Mouse (Mus musculus) liver (tissue): Measurements from ENCODE around the gene Capn8.
"Not testable (repeated sequence)": the region's sequence is repeated elsewhere in the genome, so short reads cannot be mapped to it uniquely, and the experiment has no call there.

ENCODE experiments used
- DNase-seq: peaks from one replicate; pipeline ENCODE4 v3.0.0-alpha.2; 2020; ENCODE audit warnings: mixed read lengths

The Capn8 gene

DNA sequence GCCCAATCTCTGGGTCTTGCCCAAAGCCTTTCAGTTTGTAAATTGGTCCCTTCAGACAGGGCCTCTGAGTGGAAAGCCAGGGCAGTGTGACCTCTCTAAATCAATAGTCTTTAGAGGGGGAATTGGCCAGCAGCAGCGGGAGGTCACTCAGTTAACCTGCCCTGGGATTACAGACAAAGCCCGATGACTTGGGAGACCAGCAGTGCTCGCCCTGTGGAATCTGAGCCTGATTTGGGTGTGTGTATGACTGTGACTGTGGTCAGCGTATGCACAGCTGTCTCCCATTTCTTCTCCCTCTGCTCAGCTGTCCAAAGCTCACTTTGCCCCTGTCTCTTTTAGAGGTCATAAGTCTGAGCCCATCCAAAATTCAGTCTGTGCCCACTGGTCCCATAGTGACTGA lies 55.7 kb downstream of the Capn8 start:
- DNase-seq = no peak

DNA sequence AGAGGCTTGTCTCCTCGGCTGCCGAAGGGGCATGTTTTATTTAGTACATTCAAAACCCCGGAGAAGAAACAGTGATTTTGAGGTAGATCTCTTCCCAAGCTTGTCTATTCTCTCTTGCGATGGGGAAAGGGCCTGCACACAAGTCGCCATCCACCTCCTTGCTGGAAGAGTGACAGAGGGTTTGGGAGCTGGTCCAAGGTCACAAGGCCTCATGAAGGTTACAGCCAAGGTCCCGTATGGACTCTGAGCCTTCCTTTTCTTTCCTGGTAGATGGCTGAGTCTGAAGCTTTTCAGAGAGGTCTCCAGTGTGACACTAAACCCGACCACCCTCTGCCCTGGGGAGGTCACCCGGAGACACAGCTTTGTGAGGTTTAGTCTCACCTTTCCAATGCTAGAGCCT lies 56.4 kb downstream of the Capn8 start:
- no peak for DNase-seq

DNA sequence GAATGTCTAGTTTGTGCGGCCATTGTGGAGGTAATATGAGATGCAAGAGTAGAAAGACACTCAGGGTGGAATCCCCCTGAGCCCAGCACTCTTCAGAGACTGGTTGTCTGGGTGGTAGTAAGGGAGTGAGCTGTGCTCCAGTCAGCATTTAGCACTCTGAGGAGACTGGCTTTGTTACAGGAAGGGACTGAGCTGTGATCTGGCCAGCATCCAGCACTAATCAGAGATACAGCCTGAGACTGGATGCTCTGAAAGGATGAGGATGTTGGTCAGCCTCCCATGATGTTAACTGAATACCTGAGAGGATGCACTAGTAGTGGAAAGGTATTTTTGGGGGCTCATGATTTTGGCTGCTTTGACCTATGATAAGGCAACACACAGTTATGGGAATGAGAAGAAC lies 61.4 kb downstream of the Capn8 start:
- no peak for DNase-seq

DNA sequence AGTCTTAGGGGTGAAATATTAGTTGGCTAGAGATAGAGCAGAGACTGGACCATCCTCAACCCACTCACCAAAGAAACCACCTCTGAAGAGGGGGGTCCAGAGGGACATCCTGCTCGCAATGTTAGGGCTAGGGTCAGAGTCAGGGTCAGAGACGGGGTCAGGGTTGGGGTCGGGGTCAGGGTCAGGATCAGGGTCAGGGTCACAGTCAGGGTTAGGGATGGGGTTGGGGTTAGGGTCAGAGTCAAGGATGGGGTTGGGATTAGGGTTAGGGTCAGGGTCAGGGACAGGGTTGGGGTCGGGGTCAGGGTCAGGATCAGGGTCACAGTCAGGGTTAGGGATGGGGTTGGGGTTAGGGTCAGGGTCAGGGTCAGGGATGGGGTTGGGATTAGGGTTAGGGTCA lies 64.4 kb downstream of the Capn8 start:
- no peak for DNase-seq

- DNase-seq = peak; percentile 28
Measured at GRCm38 (mm10) chr1:182633712-182634294, 69.0 kb downstream of the Capn8 start.

DNA sequence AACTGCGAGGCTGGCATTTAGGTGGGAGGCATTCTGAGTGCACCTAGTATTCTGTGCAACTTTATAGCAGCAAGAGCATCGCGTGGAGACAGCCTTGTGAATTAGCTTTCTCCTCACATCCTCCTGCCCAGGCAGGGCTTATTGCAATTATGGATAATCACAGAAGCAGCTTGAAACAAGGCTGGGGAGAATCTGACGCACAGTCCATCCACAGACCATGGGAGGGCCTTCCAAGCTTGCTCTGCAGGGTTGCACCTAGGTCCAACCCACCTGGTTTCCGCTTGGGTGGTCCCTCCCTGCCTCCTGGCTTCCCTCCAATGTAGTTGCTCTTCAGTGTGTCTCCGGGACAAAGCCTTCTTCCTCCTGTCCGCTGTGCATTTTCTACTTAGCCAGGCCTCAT lies 74.2 kb downstream of the Capn8 start:
- no peak for DNase-seq

DNA sequence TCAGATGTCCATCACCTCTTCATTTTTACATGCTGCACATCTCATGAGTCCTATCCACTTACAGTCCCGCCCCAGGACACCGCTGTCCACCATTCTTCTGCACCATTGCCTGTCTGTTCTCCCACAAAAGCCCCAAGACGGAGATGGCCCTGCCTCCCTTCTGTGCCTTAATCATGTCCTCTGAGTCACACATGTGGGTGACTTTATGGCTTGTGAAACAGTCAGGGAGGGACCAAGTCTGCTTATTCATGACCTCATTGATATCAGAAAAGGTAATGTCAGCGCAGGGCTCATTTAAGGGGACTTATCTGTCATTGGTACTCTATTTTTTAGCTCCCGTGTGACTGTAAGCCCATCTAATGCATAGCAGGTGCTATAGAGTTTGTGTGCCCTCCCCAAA lies 74.6 kb downstream of the Capn8 start:
- no peak for DNase-seq

- no peak for DNase-seq
Measured at GRCm38 (mm10) chr1:182640094-182640493, 75.3 kb downstream of the Capn8 start.

DNA sequence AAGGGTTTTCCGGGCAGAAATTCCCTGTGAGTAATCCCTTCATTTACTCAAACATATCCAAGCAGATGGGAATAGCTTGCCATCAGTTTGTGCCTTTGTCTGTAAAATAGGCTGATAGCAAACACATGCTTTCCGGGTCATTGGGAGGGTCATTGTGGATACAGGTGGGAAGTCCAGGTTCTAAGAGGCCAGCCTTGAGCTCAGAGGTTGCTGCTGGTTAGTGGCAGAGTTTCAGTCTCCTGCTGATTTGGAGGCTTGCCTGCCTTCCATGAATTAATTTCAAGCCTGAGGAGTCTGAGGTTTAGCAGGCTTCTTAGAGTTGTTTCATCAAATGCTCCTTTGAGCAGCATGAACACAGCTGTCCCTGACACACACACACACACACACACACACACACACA lies 78.0 kb downstream of the Capn8 start:
- DNase-seq = no peak

GRCm38 (mm10) chr1:182644418-182644817 lies 79.6 kb downstream of the Capn8 start:
- DNase-seq = not testable (repeated sequence)

GRCm38 (mm10) chr1:182645211-182645668 lies 80.4 kb downstream of the Capn8 start:
- no peak for DNase-seq

- DNase-seq = no peak
Measured at GRCm38 (mm10) chr1:182646796-182647195, 82.0 kb downstream of the Capn8 start.

DNA sequence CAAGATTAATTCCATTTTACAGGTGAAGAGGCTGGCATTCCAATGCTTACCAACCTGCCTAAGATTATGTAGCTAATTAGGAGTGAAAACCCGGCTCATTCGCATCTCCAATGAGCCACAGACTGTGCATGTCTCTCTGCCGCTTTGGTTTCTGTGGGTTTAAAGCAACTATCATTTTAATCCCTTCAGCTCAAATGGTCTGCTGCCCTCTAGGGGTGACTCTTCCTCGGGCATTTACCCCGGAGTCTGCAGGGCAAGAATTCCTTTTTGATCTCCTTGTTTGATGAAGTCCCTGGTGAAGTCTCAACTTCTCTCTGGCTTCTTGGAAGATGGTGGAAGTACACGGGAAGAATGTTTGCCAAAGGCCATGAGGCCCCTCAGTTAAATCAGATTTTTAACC lies 93.0 kb downstream of the Capn8 start:
- peak; percentile 54 for DNase-seq

GRCm38 (mm10) chr1:182660365-182660764 lies 95.6 kb downstream of the Capn8 start:
- DNase-seq = no peak

DNA sequence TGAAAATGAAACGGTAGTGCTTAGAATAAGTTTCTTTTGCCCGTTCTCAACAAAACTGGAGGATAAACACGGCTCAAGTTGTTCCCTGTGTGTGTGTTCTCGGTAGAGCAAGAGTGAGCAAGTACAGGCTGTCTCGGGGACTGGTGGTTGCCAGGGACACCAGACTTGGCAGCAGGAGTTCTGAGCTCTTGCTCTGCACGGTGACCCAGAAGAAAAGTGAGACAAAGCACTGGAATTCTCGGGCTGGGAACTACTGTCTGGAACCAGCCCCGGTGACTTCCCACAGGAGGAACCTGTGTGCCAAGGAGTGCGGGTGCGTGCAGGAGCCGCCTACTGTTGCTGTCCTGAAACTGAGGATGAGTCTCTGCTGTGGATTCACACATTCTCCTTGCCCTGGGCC lies 98.9 kb downstream of the Capn8 start:
- DNase-seq = no peak

- no peak for DNase-seq
Measured at GRCm38 (mm10) chr1:182664841-182665240, 100.0 kb downstream of the Capn8 start.

DNA sequence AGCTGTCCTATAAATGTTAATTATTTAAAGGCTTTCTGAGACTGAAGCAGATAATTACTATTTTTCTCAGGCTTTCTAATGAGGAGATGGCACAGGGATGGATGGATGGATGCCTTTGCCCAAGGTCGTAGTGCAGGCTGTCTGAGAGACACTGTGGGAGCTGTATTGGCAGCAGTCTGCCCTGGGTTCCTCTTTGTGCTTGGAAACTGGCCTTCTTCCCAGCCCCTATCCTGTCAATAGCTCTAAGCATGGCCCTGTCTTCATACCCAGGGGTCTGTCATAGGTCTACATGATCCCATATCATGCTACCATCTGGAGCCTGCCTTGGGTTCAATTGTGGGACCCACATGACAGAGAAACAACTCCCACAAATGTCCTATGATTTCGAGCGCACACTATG lies 102.5 kb downstream of the Capn8 start:
- DNase-seq = no peak

DNA sequence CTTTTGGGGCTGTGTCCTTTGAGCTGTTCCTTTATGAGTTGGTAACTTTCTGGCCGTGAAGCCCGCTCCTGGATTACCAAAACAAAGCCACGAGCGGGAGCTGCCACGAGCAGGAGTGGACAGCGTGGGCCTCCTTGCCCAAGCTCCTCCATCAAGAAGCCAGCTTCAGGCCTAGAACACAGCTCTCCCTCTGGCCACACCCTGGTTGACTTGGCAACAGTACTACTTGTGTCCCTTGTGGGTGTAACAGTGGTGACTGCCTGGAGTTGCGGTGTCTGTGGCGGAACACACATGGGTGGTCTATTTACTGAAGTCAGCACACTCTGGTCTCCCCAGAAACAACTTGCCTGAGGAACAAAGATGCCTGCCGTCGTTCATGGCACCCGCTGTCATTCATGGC lies 104.9 kb downstream of the Capn8 start:
- no peak for DNase-seq

- no peak for DNase-seq
Measured at GRCm38 (mm10) chr1:182670563-182671342, 105.9 kb downstream of the Capn8 start.

DNA sequence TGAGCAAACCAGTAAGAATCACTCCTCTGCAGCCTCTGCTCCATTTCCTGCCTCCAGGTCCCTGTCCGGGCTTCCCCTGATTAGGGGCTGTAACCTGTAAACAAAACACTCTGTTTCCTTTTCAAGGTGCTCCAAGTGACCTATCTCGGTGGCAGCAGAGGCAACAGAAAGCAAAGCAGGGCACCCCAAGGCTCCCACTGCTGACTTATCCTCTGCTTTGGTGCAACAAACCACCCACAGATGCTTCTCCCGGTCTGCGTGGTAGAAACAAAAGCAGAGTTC lies 106.5 kb downstream of the Capn8 start:
- no peak for DNase-seq

DNA sequence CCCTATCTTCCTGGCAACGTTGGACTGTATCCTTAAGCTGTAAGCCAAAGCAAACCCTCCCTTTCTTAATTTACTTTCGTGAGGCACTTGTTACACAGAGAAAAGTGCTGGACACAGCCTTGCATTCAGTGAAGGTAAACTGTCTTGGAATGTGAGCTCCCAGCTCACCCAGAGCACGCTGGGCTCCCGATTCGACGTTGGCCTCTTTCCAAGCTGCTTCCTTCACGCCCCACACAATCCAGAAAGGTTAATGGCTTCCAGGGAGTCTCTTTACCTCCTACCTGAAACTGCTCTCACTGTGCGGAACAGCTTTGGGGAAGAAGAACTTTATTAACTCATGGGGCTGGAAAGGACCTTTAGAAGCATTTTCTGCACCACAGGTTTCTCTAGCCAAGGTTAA lies 110.5 kb downstream of the Capn8 start:
- no peak for DNase-seq

GRCm38 (mm10) chr1:182678151-182678550 lies 113.3 kb downstream of the Capn8 start:
- DNase-seq = no peak

DNA sequence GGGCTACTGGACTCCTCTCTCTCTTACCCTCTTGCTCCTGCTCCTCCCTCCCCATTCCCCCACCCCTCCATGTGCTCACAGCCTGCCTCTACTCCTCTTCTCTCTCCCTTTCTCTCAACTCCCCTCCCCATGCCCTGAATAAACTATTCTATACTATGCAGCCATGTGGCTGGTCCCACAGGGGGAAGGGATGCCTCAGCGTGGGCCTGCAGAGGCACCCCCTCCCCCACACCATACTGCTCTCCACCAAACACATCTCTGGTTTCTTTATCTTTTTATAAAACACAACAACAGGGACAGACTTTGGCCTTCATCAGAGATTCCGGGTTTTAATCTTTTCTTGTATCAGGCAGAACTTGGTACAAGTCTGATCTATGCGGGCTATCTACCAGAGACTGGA lies 114.4 kb downstream of the Capn8 start:
- no peak for DNase-seq

DNA sequence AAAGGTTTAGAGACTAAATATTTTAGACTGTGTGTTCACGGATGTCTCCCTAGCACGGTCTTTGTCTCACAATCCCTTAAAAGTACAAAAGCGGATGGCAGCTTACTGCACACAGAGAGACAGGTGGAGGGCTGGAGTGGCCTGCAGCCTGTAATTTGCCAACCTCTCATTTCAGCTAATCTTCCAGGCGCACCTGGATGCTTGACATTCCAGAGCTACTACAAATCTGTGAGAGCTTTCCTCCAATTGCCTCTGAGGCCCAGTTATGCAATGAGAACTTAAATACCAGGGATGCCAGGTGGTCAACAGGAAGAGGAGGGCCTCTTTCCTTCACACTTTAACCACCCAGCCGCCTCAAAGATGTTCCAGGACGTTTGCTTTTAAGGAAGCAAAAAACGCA lies 114.8 kb downstream of the Capn8 start:
- no peak for DNase-seq
